Comparison of ENCODE assay signal across 35 mouse cellular contexts in genomic region chr4:26888514-26888913, GRCm38 (mm10).
"Had no signal": no experiment of that assay in that cellular context is flagged by ENCODE, and none has a peak within 500 bp of the region (broad histone marks: within the 10 kb centered on the region; RNA-seq: fewer than 3 reads in every experiment).

No protein-coding gene starts in this region.

- H3K4me3 ChIP-seq: heart, embryonic 10.5 days; heart, embryonic 12.5 days; heart, embryonic 13.5 days; heart, embryonic 15.5 days; hindbrain, embryonic 10.5 days; hindbrain, embryonic 12.5 days; hindbrain, embryonic 13.5 days; hindbrain, embryonic 15.5 days; intestine, embryonic 15.5 days; kidney, embryonic 15.5 days; layer of hippocampus, adult 2 months had no signal

- ATAC-seq: hindbrain, embryonic 16.5 days; hindbrain, postnatal 0 days; inflammation-experienced regulatory T-cells, adult 6 months; intestine, embryonic 15.5 days; intestine, embryonic 16.5 days; intestine, postnatal 0 days had no signal

- H3K4me1 ChIP-seq: heart, embryonic 10.5 days; heart, embryonic 12.5 days; heart, embryonic 13.5 days; heart, embryonic 15.5 days; hindbrain, embryonic 10.5 days; hindbrain, embryonic 12.5 days; hindbrain, embryonic 13.5 days; hindbrain, embryonic 15.5 days; intestine, embryonic 15.5 days; kidney, embryonic 15.5 days had no signal

- H3K36me3 ChIP-seq: heart, embryonic 10.5 days; heart, embryonic 12.5 days; heart, embryonic 13.5 days; heart, embryonic 15.5 days; hindbrain, embryonic 10.5 days; hindbrain, embryonic 12.5 days; hindbrain, embryonic 13.5 days; hindbrain, embryonic 15.5 days; intestine, embryonic 15.5 days; kidney, embryonic 15.5 days had no signal

- H3K27ac ChIP-seq: heart, embryonic 10.5 days; heart, embryonic 13.5 days; heart, embryonic 15.5 days; hindbrain, embryonic 10.5 days; hindbrain, embryonic 12.5 days; hindbrain, embryonic 13.5 days; hindbrain, embryonic 14.5 days; hindbrain, embryonic 15.5 days; hindbrain, postnatal 0 days; intestine, embryonic 15.5 days; kidney, embryonic 15.5 days; kidney, postnatal 0 days; layer of hippocampus, adult 2 months had no signal

- H3K9me3 ChIP-seq: heart, embryonic 10.5 days; heart, embryonic 12.5 days; heart, embryonic 13.5 days; heart, embryonic 15.5 days; hindbrain, embryonic 10.5 days; hindbrain, embryonic 12.5 days; hindbrain, embryonic 13.5 days; hindbrain, embryonic 15.5 days; intestine, embryonic 15.5 days; kidney, embryonic 15.5 days had no signal

- H3K4me2 ChIP-seq: heart, embryonic 11.5 days; heart, embryonic 12.5 days; heart, embryonic 13.5 days; heart, embryonic 15.5 days; hindbrain, embryonic 12.5 days; hindbrain, embryonic 13.5 days; hindbrain, embryonic 14.5 days; hindbrain, embryonic 15.5 days; intestine, embryonic 15.5 days; kidney, embryonic 15.5 days had no signal

- H3K27me3 ChIP-seq: heart, embryonic 12.5 days; heart, embryonic 13.5 days; heart, embryonic 15.5 days; hindbrain, embryonic 12.5 days; hindbrain, embryonic 13.5 days; hindbrain, embryonic 15.5 days; intestine, embryonic 15.5 days; kidney, embryonic 15.5 days had no signal

- H3K9ac ChIP-seq: heart, embryonic 12.5 days; heart, embryonic 13.5 days; heart, embryonic 15.5 days; hindbrain, embryonic 12.5 days; hindbrain, embryonic 13.5 days; hindbrain, embryonic 14.5 days; hindbrain, embryonic 15.5 days; intestine, embryonic 15.5 days; kidney, embryonic 15.5 days had no signal

- DNase-seq: heart, postnatal 10 days; heart, postnatal 14 days; heart, postnatal 36 days; heart, postnatal 4 days; kidney, adult 11 months; kidney, adult 18-20 months; kidney, adult 2 months; kidney, adult 8-10 months; kidney, adult 9 months; kidney, postnatal 10 days; kidney, postnatal 14 days; kidney, postnatal 25 days; kidney, postnatal 36 days; kidney, postnatal 4 days; layer of hippocampus, adult 9-11 months; layer of hippocampus, postnatal 36 days had no signal
